Mouse (Mus musculus): ENCODE data around the gene Atp1b3.

DNA sequence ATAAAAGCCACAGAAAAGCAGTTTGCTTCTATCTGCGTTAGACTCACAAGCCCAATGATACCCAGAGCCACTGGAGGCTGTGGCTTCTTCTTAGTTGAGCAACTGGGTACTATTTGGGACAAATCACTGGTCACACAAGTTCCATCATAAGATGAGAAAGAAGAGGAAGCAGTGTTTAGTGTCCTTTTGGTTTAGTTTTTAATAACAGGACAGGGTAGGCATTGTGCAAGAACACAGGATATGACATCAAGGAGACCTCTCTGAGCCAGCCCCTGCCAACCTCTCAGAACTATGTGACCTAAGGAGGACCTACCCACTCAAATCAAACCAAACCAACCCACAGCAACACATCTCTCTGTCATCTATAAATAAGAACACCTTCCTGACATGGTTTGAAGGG is 27.7 kb upstream of the Atp1b3 start:
- TF ChIP-seq CTCF (IDR thresholded peaks at IDR 0.05; ENCODE audit: low read depth), result no peak
- no peak for TF ChIP-seq EP300 (optimal IDR thresholded peaks at IDR 0.05)

All from stomach, postnatal 0 days (tissue).